Mouse (Mus musculus) ES-Bruce4 (cell line): ENCODE results near the gene Homer2.

ENCODE experiments used
- CTCF ChIP-seq: IDR thresholded peaks from one replicate; pipeline ENCODE4 v1.8.1; 2011; ENCODE audit warnings: low read depth, low read length
- EP300 ChIP-seq: IDR thresholded peaks from 2 replicates; pipeline ENCODE4 v1.6.1; 2011; ENCODE audit warnings: low read depth, low read length; ENCODE audit not compliant: insufficient read depth

GRCm38 (mm10) chr7:81666585-81666984 lies 40.7 kb downstream of the Homer2 start:
- TF ChIP-seq CTCF (no peak), EP300 (no peak)
